Mouse (Mus musculus) limb, embryonic 14.5 days (tissue): ENCODE data around the gene Pold4. TPM values are rescaled to one million over a fixed set of nuclear protein-coding genes. Genes with fewer than 3 reads are reported as not detected.
"Not testable (repeated sequence)": the region's sequence is repeated elsewhere in the genome, so short reads cannot be mapped to it uniquely, and the experiment has no call there.

Experiments
- ATAC-seq: fragments of 200-750 bp; cut with Nextera tagmentation; 2 replicates; pipeline ENCODE4 v1.8.0; 2017; ENCODE audit warnings: low read depth, moderate number of reproducible peaks, moderate TSS enrichment; ENCODE audit not compliant: low FRiP score
- DNase-seq: peaks from one replicate; pipeline ENCODE4 v3.0.0-alpha.2; 2015; ENCODE audit warnings: low spot score
- H3K27ac ChIP-seq: fragments of 300-500 bp; sonication (generic); replicated peaks from 2 replicates; pipeline ENCODE4 v1.5.1; 2014; ENCODE audit warnings: low read depth, mild to moderate bottlenecking, low read length, moderate library complexity, mixed read lengths
- H3K27me3 ChIP-seq: fragments of 300-500 bp; sonication (generic); 2 replicates; pipeline ENCODE4 v1.6.1; 2014; ENCODE audit warnings: low read length, mixed read lengths; ENCODE audit not compliant: control insufficient read depth, insufficient read depth
- H3K36me3 ChIP-seq: fragments of 300-500 bp; sonication (generic); 2 replicates; pipeline ENCODE4 v1.6.1; 2014; ENCODE audit warnings: mild to moderate bottlenecking, low read length, moderate library complexity, mixed read lengths; ENCODE audit not compliant: control insufficient read depth, insufficient read depth
- H3K4me1 ChIP-seq: fragments of 300-500 bp; sonication (generic); 2 replicates; pipeline ENCODE4 v1.6.1; 2014; ENCODE audit warnings: antibody characterized with exemption, low read length, mixed read lengths; ENCODE audit not compliant: control insufficient read depth, insufficient read depth
- H3K4me2 ChIP-seq: fragments of 300-500 bp; sonication (generic); replicated peaks from 2 replicates; pipeline ENCODE4 v1.6.1; 2014; ENCODE audit warnings: low read depth, mild to moderate bottlenecking, low read length, moderate library complexity; ENCODE audit not compliant: severe bottlenecking
- H3K4me3 ChIP-seq: fragments of 300-500 bp; sonication (generic); replicated peaks from 2 replicates; pipeline ENCODE4 v1.5.1; 2014; ENCODE audit warnings: low read length
- H3K9ac ChIP-seq: fragments of 300-500 bp; sonication (generic); 2 replicates; pipeline ENCODE4 v1.6.1; 2014; ENCODE audit warnings: mild to moderate bottlenecking, low read depth, low read length, moderate library complexity; ENCODE audit not compliant: severe bottlenecking
- H3K9me3 ChIP-seq: fragments of 300-500 bp; sonication (generic); 2 replicates; pipeline ENCODE4 v1.6.1; 2016; ENCODE audit warnings: low read length; ENCODE audit not compliant: control insufficient read depth
- POLR2A ChIP-seq: fragments of 200-500 bp; IDR thresholded peaks from 2 replicates; pipeline ENCODE4 v1.8.0; 2012; ENCODE audit warnings: inconsistent platforms, mild to moderate bottlenecking, moderate library complexity, borderline replicate concordance; ENCODE audit not compliant: insufficient read depth, insufficient read length; ENCODE audit errors: extremely low read depth
- WGBS: fragments of 180-500 bp; shearing (Covaris S2); extraction: QIAGEN DNeasy Blood & Tissue Kit; methylation state at CpG from one replicate; pipeline ENCODE4 v1.1.7; 2014; 5-methylcytosine and 5-hydroxymethylcytosine counted together
- polyA plus RNA-seq, 2 experiments: library from polyadenylated mRNA; depleted of rRNA in 1 of 2; stranded (reverse) in 1 of 2; unstranded in 1 of 2; fragments of >200 nt; fragmentation: Nextera tagmentation in 1 of 2; extraction: Ambion mirVana in 1 of 2; gene quantifications; 2 replicates each; pipeline versions ENCODE4 v1.2.1 to v1.2.3; 2012 to 2014

The Pold4 gene
- polyA plus RNA-seq, 2 experiments = 26.5 to 48.0 TPM

- Histone ChIP-seq H3K27ac (no peak overlapping the region), H3K4me3 (no peak overlapping the region), H3K4me2 (no peak overlapping the region), H3K9ac (no peak overlapping the region), H3K4me1 (peaks cover 3% of the 10 kb centered on the region; the same call in 1 of the 2 replicates), H3K36me3 (no peaks in the 10 kb centered on the region), H3K27me3 (no peaks in the 10 kb centered on the region), H3K9me3 (no peaks in the 10 kb centered on the region)
- TF ChIP-seq POLR2A = no peak
- WGBS = 26% methylated on average over 8 of the region's 8 CpGs
- DNase-seq = no peak
- ATAC-seq = no peak
These were observed 8.6 kb downstream of the Pold4 start for GRCm38 (mm10) chr19:4240247-4240668.

- no peak overlapping the region for H3K4me2 ChIP-seq
- WGBS = 65% methylated on average over 3 of the region's 3 CpGs
- no peak for ATAC-seq
- H3K9me3 ChIP-seq = no peaks in the 10 kb centered on the region
- H3K27ac ChIP-seq = no peak overlapping the region
- H3K27me3 ChIP-seq = no peaks in the 10 kb centered on the region
- H3K36me3 ChIP-seq = no peaks in the 10 kb centered on the region
- TF ChIP-seq POLR2A = no peak
- peaks cover 3% of the 10 kb centered on the region; the same call in 1 of the 2 replicates for H3K4me1 ChIP-seq
- no peak overlapping the region for H3K4me3 ChIP-seq
- H3K9ac ChIP-seq = no peak overlapping the region
- DNase-seq = no peak
These were observed 10.7 kb downstream of the Pold4 start for GRCm38 (mm10) chr19:4242416-4242815.

- peaks cover 3% of the 10 kb centered on the region; the same call in 1 of the 2 replicates for H3K4me1 ChIP-seq
- WGBS = 78% methylated on average over 6 of the region's 6 CpGs
- H3K9me3 ChIP-seq = no peaks in the 10 kb centered on the region
- H3K27ac ChIP-seq = no peak overlapping the region
- no peak overlapping the region for H3K9ac ChIP-seq
- H3K4me3 ChIP-seq = no peak overlapping the region
- ATAC-seq (no peak), DNase-seq (no peak)
- TF ChIP-seq POLR2A = no peak
- H3K36me3 ChIP-seq = no peaks in the 10 kb centered on the region
- H3K4me2 ChIP-seq = no peak overlapping the region
- H3K27me3 ChIP-seq = no peaks in the 10 kb centered on the region
These were observed 13.1 kb downstream of the Pold4 start for GRCm38 (mm10) chr19:4244775-4245174.

- H3K9me3 ChIP-seq = no peaks in the 10 kb centered on the region
- no peaks in the 10 kb centered on the region for H3K27me3 ChIP-seq
- H3K27ac ChIP-seq = no peak overlapping the region
- WGBS = 57% methylated on average over 1 of the region's 1 CpGs
- H3K36me3 ChIP-seq = no peaks in the 10 kb centered on the region
- DNase-seq (no peak), ATAC-seq (no peak)
- H3K9ac ChIP-seq = no peak overlapping the region
- no peak for TF ChIP-seq POLR2A
- no peak overlapping the region for H3K4me3 ChIP-seq
- H3K4me1 ChIP-seq = no peaks in the 10 kb centered on the region
- no peak overlapping the region for H3K4me2 ChIP-seq
These were observed 15.3 kb downstream of the Pold4 start for GRCm38 (mm10) chr19:4247010-4247409.

- not testable (repeated sequence) for H3K36me3 ChIP-seq, H3K4me3 ChIP-seq, H3K27me3 ChIP-seq, DNase-seq, H3K4me2 ChIP-seq, H3K4me1 ChIP-seq, ATAC-seq, H3K9me3 ChIP-seq, H3K27ac ChIP-seq, H3K9ac ChIP-seq
- 63% methylated on average over 1 of the region's 1 CpGs for WGBS
These were observed 17.0 kb downstream of the Pold4 start for GRCm38 (mm10) chr19:4248683-4249082.

- Histone ChIP-seq H3K9me3 (no peaks in the 10 kb centered on the region), H3K27me3 (no peaks in the 10 kb centered on the region), H3K36me3 (no peaks in the 10 kb centered on the region), H3K4me1 (peaks cover 5% of the 10 kb centered on the region; the same call in 1 of the 2 replicates), H3K27ac (no peak overlapping the region), H3K9ac (no peak overlapping the region), H3K4me3 (no peak overlapping the region), H3K4me2 (no peak overlapping the region)
- DNase-seq (no peak), ATAC-seq (no peak)
- TF ChIP-seq POLR2A = no peak
- 89% methylated on average over 7 of the region's 7 CpGs for WGBS
These were observed 22.5 kb downstream of the Pold4 start for GRCm38 (mm10) chr19:4254230-4254629.
